Mouse (Mus musculus) CD4-positive, CD25-positive, alpha-beta regulatory T cell, adult 4 months (primary cell): ENCODE results near the gene Kat14. TPM values are rescaled to one million over a fixed set of nuclear protein-coding genes. Genes with fewer than 3 reads are reported as not detected.

Source experiments
- polyA plus RNA-seq, 2 experiments: library from polyadenylated mRNA; unstranded; fragments of 100-300 nt; shearing (Covaris generic); gene quantifications; one replicate each; pipeline ENCODE4 v1.2.1; 2017

The Kat14 gene
- polyA plus RNA-seq, 2 experiments from 2014 or later, result 16.5 to 16.7 TPM

Other genes with a start within 250 kb of the Kat14 start
- 10 to 100 TPM in 1 of 2 experiments, 1 to 10 TPM in 1; 7.7 to 13.6 TPM for gene Mgme1, start 98.3 kb upstream of the Kat14 start, polyA plus RNA-seq
- gene Snx5, start 98.1 kb upstream of the Kat14 start, polyA plus RNA-seq, result 10 to 100 TPM; 57.7 to 79.5 TPM
- gene Ovol2, start 36.8 kb upstream of the Kat14 start, polyA plus RNA-seq, result not detected
- 1 to 10 TPM in 1 of 2 experiments, not detected in 1; 1.8 TPM for gene Pet117, start within 50 bp of the Kat14 start, polyA plus RNA-seq
- gene Dzank1, start 158.4 kb downstream of the Kat14 start, polyA plus RNA-seq, result under 1 TPM in 1 of 2 experiments, not detected in 1; 0.96 TPM
- gene Polr3f, start 158.7 kb downstream of the Kat14 start, polyA plus RNA-seq, result 10 to 100 TPM; 22.8 to 25.4 TPM
- gene Rbbp9, start 181.9 kb downstream of the Kat14 start, polyA plus RNA-seq, result 1 to 10 TPM; 8.5 to 9.6 TPM
- gene Sec23b, start 187.2 kb downstream of the Kat14 start, polyA plus RNA-seq, result 100 to 1,000 TPM in 1 of 2 experiments, 10 to 100 TPM in 1; 74.5 to 101 TPM
- 10 to 100 TPM; 18.1 to 28.9 TPM for gene Smim26, start 225.1 kb downstream of the Kat14 start, polyA plus RNA-seq
- 10 to 100 TPM; 77.6 to 83.2 TPM for gene Dtd1, start 230.9 kb downstream of the Kat14 start, polyA plus RNA-seq